Mouse (Mus musculus): ENCODE results near the gene Serpina9.
"Not testable (repeated sequence)": the region's sequence is repeated elsewhere in the genome, so short reads cannot be mapped to it uniquely, and the experiment has no call there.

The Serpina9 gene

DNA sequence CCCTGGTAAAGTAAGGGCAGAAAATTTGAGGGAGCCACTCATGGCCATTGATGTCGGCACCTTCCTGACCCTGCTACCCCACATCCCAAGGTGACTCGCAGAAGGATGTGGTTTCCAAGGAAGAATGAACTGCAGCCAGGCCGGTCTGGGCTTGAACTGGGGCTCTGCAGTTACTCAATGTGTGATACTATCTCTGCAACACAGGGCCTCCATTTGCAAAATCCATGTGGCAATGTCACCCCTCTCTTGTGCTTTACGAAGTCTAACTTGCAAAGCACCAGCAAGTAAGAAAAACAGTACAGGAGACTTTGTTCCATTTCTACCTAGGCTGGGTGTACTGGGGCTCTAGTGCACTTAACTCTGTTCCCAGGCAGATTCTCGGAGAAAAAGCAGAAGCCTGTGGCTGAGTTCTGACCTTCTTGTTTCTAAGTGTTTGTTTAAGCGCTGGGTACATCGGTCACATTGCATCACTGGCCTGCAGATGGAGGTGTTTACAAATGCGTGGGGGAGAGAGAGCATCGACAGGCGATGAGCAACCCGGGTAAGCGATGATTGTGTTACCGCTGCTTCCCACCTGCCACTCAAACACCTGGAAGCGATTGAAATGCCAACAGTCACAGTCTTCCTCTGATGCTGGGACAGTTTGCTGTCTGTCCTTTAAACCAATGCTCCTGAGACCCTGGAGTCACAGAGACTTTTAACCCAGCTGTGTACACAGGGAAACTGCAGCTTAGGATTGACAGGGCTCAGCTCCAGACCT lies 24.6 kb downstream of the Serpina9 start:
- no peak for DNase-seq

- DNase-seq: no peak
These were observed 27.7 kb downstream of the Serpina9 start for GRCm38 (mm10) chr12:103985868-103986267.

GRCm38 (mm10) chr12:103984935-103985334 lies 28.6 kb downstream of the Serpina9 start:
- DNase-seq: peak; percentile 47

GRCm38 (mm10) chr12:103981646-103982360 lies 31.8 kb downstream of the Serpina9 start:
- DNase-seq: no peak

GRCm38 (mm10) chr12:103978294-103978693 lies 35.3 kb downstream of the Serpina9 start:
- DNase-seq: no peak

- peak; percentile 37 for DNase-seq
These were observed 35.7 kb downstream of the Serpina9 start for GRCm38 (mm10) chr12:103977846-103978245.

DNA sequence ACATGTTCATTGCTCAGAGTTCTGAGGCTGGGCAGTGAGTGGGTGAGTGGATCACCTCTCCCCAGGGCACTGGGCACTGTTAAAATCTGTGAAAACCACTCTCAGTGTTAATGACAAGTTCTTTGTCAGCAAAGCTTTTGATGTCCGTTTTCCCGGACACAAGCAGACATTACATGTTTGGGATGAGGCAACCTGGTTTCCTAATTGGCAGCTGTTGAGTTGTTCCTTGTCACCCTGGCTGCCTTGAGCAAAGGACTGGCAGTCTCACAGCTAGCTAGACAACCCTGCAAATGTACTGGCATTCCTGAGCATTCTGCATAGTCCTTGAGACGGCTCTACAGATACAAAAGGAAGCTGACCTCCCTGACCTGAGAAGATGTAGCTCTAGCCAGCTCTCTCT lies 36.5 kb downstream of the Serpina9 start:
- DNase-seq: no peak

- DNase-seq: no peak
These were observed 42.5 kb downstream of the Serpina9 start for GRCm38 (mm10) chr12:103971080-103971479.

DNA sequence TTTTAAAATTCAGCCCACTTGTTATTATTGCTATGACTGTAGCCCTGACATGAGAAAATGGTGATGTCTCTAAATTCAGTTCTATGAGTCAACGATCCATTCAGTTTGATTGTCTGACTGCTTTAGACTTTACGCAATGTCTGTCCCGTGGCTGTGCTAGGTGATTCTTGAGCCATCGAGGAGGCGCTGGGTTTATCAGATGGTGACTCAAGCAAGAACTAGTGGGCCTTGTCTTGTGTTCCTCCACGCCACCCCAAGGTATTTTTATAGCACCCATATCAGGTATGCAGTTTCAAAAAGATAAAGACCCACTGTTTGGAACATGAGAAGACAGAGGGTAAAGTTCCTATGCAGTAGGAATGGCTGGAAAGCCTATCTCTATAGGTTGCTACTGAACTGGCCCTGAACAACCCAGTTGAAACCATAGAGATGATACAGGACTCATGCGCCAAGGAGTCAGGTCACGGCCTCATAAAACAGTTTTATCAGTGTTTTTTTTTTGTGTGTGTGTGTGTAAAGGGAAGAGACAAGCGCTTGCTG lies 43.9 kb downstream of the Serpina9 start:
- DNase-seq: no peak

- DNase-seq: no peak
These were observed 46.8 kb downstream of the Serpina9 start for GRCm38 (mm10) chr12:103966761-103967160.

- DNase-seq: no peak
These were observed 50.3 kb downstream of the Serpina9 start for GRCm38 (mm10) chr12:103963288-103963687.

GRCm38 (mm10) chr12:103962860-103963259 lies 50.7 kb downstream of the Serpina9 start:
- DNase-seq: no peak

GRCm38 (mm10) chr12:103962337-103962736 lies 51.2 kb downstream of the Serpina9 start:
- DNase-seq: no peak

DNA sequence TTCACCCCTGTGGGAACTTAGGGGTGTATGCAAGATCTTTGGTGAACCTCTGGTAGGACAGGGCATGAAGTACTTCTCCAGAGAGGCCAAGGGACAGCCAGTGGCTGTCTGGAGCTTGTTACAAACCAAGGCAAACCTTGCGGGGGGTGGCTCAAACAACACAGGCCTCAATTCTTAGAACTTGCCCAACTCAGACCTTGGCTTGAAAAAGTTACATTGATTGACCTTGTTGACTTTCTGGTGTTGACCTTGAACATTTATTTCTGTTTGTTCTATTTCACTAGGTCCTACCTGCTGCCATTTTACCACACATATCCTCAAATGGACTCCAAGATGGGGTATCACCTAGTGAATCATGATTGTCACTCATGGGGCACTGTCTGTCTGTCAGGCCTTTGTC lies 51.8 kb downstream of the Serpina9 start:
- no peak for DNase-seq

GRCm38 (mm10) chr12:103958798-103959197 lies 54.8 kb downstream of the Serpina9 start, which contains the start of gene Serpina1e:
TSS of gene Serpina1e (minus strand) at chr12:103958975.
- DNase-seq: no peak

- not testable (repeated sequence) for DNase-seq
These were observed 57.0 kb downstream of the Serpina9 start for GRCm38 (mm10) chr12:103956555-103956954.

DNA sequence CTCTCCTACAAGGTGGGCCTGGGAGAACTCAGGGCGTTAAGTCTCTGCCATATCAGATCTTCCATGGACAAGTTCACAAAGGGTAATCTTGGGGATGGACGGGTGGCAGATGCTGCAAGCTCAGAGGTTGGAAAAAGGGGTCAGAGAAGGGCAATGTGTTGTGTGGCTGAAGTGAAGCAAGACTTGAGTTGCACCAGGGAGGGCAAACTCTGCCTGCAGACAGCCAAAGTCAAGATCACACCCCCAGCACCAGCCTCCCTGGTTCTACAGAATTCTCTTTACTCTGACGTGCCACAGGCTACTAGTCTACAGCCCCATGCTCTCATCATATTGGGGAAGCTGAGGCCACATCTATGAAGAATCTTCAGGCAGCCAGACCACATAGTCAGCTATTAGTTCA lies 60.6 kb downstream of the Serpina9 start:
- DNase-seq: not testable (repeated sequence)

DNA sequence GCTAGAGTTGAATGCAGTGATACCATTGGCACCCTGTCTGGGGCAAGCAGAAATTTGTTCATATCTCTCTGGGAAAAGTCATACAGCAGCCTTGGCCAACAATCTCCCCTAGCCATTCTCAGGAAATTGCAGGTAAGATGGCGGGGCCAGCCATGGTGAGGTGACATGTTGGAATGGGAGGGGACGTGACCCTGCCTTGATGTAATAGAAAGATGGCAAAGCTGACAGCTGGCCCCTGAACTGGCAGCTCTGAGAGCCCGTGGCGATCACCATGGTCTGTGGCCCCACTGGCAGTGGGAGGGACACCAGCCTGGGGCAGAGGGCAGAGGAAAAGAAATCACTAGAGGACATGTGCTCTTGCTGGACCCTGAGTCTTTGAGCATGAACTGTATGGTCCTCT lies 67.3 kb downstream of the Serpina9 start:
- DNase-seq: no peak
